Mouse (Mus musculus) thymus, adult 2 months (tissue): ENCODE results near the gene Arhgap45. TPM values are rescaled to one million over a fixed set of nuclear protein-coding genes. Genes with fewer than 3 reads are reported as not detected.

Source experiments
- DNase-seq: peaks from one replicate; pipeline ENCODE4 v3.0.0; 2021
- H3K27ac ChIP-seq: fragments of 200-500 bp; 2 replicates; pipeline ENCODE4 v1.5.1; 2012; ENCODE audit warnings: low read length, control low read depth; ENCODE audit not compliant: control insufficient read depth, insufficient read depth
- H3K27me3 ChIP-seq: fragments of 200-500 bp; 2 replicates; pipeline ENCODE4 v1.6.1; 2012; ENCODE audit warnings: mild to moderate bottlenecking, low read length, moderate library complexity, mixed read lengths; ENCODE audit not compliant: control insufficient read depth, insufficient read depth
- H3K36me3 ChIP-seq: fragments of 200-500 bp; 2 replicates; pipeline ENCODE4 v1.6.1; 2012; ENCODE audit warnings: mild to moderate bottlenecking, low read length, moderate library complexity; ENCODE audit not compliant: control insufficient read depth, insufficient read depth
- H3K4me1 ChIP-seq: fragments of 200-500 bp; replicated peaks from 2 replicates; pipeline ENCODE4 v1.6.1; 2012; ENCODE audit warnings: low read length; ENCODE audit not compliant: control insufficient read depth, insufficient read depth
- H3K4me3 ChIP-seq: fragments of 200-500 bp; 2 replicates; pipeline ENCODE4 v1.5.1; 2012; ENCODE audit warnings: mild to moderate bottlenecking, low read length, control low read depth, moderate library complexity; ENCODE audit not compliant: control insufficient read depth, insufficient read depth
- CTCF ChIP-seq: fragments of 200-500 bp; IDR thresholded peaks from 2 replicates; pipeline ENCODE4 v1.5.1; 2012; ENCODE audit warnings: mild to moderate bottlenecking, control low read depth, low read length, moderate library complexity, borderline replicate concordance; ENCODE audit not compliant: control insufficient read depth, poor library complexity, insufficient read depth; ENCODE audit errors: extremely low read depth
- POLR2A ChIP-seq: fragments of 200-500 bp; IDR thresholded peaks from 2 replicates; pipeline ENCODE4 v1.6.1; 2012; ENCODE audit warnings: mild to moderate bottlenecking, low read length, control low read depth, moderate library complexity; ENCODE audit not compliant: control insufficient read depth, poor library complexity, insufficient read depth; ENCODE audit errors: extremely low read depth
- WGBS: fragments of 180-500 bp; shearing (Covaris S2); methylation state at CpG from one replicate; pipeline ENCODE4 v1.1.7; 2018; 5-methylcytosine and 5-hydroxymethylcytosine counted together
- polyA plus RNA-seq: library from polyadenylated mRNA; depleted of rRNA; stranded (reverse); fragments of >200 nt; gene quantifications from 2 replicates; pipeline ENCODE4 v1.2.3, GENCODE M21; 2012

Gene Arhgap45
- polyA plus RNA-seq, 1 experiment, result 1,504 TPM

DNA sequence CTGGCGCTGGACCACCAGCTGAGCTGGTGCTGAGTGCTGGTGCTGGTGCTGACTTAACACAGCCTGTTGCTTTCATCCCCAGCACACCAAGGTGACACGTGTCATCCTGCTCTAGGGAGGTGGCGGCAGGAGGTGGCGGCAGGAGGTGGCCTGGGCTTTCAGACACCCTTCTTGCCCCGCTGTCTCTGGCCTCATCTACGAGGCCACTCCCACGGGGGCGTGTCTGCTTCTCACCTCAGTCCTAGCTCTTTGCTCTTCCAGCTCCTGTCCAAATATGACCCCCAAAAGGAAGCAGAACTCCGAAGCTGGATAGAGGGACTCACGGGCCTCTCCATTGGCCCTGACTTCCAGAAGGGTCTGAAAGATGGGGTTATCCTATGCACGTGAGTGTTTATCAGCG lies 25.4 kb upstream of the Arhgap45 start:
- DNase-seq, result no peak
- Histone ChIP-seq H3K36me3 (peaks cover 16% of the 10 kb centered on the region), H3K4me1 (peaks cover 60% of the 10 kb centered on the region), H3K4me3 (no peak overlapping the region), H3K27me3 (no peaks in the 10 kb centered on the region), H3K27ac (no peak overlapping the region)
- TF ChIP-seq CTCF (no peak), POLR2A (no peak)
- 95% methylated on average over 12 of the region's 12 CpGs for WGBS

DNA sequence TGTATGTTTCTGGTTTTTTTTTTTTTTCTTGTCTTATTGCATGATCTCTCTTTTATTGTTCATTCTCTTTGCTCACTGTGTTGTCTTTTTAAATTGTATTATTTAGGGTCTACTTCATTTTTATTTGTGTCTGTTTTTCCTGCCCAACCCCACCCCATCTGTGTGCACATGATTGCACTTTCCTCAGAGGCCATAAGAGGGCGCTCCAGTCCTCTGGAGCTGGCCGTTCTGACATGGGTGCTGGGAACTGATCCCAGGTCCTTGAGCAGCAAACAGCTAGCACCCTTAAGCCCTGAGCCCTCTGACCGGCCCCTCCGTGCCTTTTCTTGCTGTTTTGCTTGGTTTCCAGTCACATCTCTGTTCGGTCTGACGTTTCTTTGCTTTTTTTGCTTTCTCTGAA lies 24.9 kb upstream of the Arhgap45 start:
- peaks cover 56% of the 10 kb centered on the region for H3K4me1 ChIP-seq
- H3K27me3 ChIP-seq, result no peaks in the 10 kb centered on the region
- 98% methylated on average over 6 of the region's 6 CpGs for WGBS
- no peak for DNase-seq
- TF ChIP-seq CTCF, result no peak
- TF ChIP-seq POLR2A, result no peak
- no peak overlapping the region for H3K27ac ChIP-seq
- H3K4me3 ChIP-seq, result no peak overlapping the region
- peaks cover 16% of the 10 kb centered on the region for H3K36me3 ChIP-seq

DNA sequence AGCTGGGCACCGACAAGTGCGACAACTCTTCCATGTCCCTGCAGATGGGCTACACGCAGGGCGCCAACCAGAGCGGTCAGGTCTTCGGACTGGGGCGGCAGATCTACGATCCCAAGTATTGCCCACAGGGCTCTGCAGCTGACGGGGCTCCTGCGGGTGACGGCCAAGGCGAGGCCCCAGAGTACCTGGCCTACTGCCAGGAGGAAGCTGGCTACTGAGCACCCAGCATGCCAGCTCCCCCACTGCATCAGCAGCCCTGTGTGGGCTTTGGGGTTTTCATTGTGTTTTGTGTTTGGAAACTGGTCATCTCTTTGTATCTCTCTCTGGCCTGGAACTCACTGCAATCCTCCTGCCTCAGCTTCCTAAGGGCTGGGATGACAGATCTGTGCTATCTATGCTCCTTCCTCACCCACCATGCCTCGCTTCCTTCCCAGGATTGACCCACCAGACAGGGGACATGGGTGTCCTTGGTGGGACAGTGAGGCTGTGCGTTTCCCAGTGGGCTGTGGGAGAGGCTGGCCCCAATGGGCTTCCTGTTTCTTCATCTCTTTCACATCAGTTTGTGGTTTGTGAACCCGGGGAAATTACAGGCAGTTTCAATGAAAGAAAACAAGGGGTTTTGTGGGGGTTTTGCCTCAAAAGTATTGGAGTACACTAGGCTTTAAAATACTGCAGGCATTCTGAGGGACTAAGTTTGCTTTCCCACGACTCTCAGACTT lies 21.9 kb upstream of the Arhgap45 start:
- Histone ChIP-seq H3K27me3 (no peaks in the 10 kb centered on the region), H3K4me3 (no peak overlapping the region), H3K27ac (peak overlapping the region; percentile 51; the same call in 1 of the 2 replicates), H3K4me1 (peaks cover 37% of the 10 kb centered on the region), H3K36me3 (peaks cover 16% of the 10 kb centered on the region)
- TF ChIP-seq CTCF, result no peak
- TF ChIP-seq POLR2A, result no peak
- WGBS, result 26% methylated on average over 16 of the region's 16 CpGs
- DNase-seq, result no peak

DNA sequence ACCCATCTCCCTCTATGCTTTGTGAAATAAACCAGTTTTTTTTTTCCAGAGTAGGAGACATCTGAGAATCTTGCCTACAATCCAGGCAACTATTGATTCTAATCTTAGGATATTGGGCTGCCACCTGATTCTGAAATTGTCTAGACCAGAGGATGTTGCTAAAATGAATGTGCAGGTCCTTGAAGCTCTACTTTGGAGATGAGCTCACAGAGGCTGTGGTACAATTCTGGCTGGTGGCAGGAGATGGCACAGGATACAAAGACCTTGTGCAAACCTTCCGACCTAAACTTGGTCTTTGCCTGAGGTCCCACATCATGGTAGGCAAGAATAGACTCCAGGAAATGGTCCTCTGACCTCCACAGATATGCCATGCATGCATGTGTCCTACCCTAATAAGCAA lies 20.8 kb upstream of the Arhgap45 start:
- Histone ChIP-seq H3K27me3 (no peaks in the 10 kb centered on the region), H3K4me1 (peaks cover 31% of the 10 kb centered on the region), H3K36me3 (peaks cover 16% of the 10 kb centered on the region), H3K4me3 (no peak overlapping the region), H3K27ac (peak overlapping the region; percentile 51; the same call in 1 of the 2 replicates)
- WGBS, result 44% methylated on average over 1 of the region's 1 CpGs
- no peak for TF ChIP-seq POLR2A
- TF ChIP-seq CTCF, result no peak
- DNase-seq, result no peak

DNA sequence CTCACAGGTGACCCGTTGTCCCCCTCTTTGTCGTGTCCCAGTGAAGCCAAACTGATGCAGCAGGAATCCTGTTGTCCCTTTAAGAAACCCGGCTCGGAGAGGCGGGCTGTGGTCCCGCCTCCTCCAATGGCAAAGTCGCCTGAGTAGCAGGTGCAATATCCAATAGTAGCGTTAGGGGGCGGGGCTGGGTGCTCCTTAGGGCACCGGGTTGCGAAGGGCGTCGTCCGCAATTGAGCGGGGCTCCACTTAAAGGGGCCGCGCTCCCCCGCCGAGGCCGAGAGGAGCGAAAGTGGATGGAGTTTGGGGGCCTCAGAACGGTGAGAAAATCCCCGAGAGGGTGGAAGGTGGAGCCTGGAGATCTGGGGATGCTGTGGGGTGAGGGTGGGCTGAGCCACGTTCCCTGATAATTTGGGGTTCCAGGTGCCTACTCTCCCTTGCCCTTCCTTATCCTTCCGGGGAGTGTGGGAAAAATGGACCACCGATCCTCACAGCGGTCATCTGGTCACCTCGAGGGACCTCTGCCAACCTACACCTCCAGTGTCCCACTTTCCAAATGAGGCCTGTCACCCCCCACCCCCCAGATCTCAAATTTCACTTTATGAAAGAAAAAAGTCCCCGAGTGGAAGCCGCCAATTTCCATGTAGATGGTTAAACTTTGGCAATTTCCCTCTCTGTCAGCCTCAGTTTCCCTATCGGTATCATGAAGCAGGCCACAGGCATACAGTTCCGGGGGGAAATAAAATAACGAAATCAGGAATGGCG lies 20.0 kb upstream of the Arhgap45 start, which contains the start of gene Abca7:
Gene Abca7 (plus strand): TSS at position 223 of the 762 bp plus-strand sequence.
- H3K4me3 ChIP-seq, result peak within 1 kb of the TSS; percentile 60
- TF ChIP-seq CTCF (peak; percentile 58; the same call in 1 of the 2 replicates), POLR2A (no peak; the same call in 1 of the 2 replicates)
- WGBS, result under 1% methylated on average over 33 of the region's 34 CpGs
- DNase-seq, result peak; percentile 98
- H3K4me1 ChIP-seq, result peaks cover 27% of the 10 kb centered on the region
- peak within 1 kb of the TSS; percentile 51; the same call in 1 of the 2 replicates for H3K27ac ChIP-seq
- peaks cover 16% of the 10 kb centered on the region for H3K36me3 ChIP-seq
- H3K27me3 ChIP-seq, result no peaks in the 10 kb centered on the region

DNA sequence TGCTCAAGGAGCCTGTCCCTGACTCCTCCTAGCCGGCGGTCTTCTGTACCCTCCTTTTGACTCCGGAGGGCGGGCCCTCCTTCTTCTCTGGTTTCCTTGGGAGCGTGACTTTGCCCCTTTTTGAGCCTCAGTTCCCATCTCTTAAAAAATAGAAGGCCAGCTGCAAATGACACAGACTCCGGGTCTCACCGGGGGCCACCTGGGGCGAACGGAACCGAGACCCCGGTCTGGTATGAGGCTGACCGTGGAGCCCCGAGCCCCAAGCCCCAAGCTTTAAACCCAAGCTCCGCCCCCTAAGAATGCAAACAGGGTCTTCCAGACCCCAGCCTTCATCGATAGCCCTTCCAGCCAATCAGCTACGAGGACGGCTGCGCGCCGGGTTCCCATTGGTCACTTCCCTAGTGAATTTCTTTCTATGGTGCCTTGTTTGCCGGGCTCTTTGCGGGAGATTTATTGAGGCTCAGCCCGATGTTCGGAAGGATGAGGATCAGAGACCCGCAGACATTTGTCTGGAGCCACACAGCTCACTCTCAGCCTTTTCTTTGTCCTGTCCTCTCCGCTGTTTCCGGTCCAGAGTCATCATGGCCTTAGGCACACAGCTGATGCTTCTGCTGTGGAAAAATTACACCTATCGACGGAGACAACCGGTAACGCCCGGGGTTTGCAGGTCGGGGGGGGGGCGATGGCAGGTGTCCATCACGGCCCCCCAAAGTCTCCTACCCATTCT lies 19.3 kb upstream of the Arhgap45 start:
- Histone ChIP-seq H3K36me3 (peaks cover 13% of the 10 kb centered on the region), H3K27me3 (no peaks in the 10 kb centered on the region), H3K4me1 (peaks cover 27% of the 10 kb centered on the region), H3K27ac (peak overlapping the region; percentile 3; the same call in 1 of the 2 replicates), H3K4me3 (peak overlapping the region; percentile 60)
- WGBS, result 7% methylated on average over 35 of the region's 35 CpGs
- TF ChIP-seq CTCF (no peak), POLR2A (no peak)
- peak; percentile 80 for DNase-seq
